Mouse (Mus musculus) midbrain, postnatal 0 days (tissue): ENCODE measurements around the gene 4931406P16Rik. TPM values are rescaled to one million over a fixed set of nuclear protein-coding genes. Genes with fewer than 3 reads are reported as not detected.
A peak's percentile ranks its signal among the peaks of the same experiment; 100 is the strongest.

Source experiments
- ATAC-seq: fragments of 200-750 bp; cut with Nextera tagmentation; 2 replicates; pipeline ENCODE4 v1.8.0; 2017; ENCODE audit warnings: moderate number of reproducible peaks, mild to moderate bottlenecking, moderate TSS enrichment, moderate library complexity; ENCODE audit not compliant: low FRiP score
- DNase-seq: peaks from one replicate; pipeline ENCODE4 v3.0.0-alpha.2; 2015; ENCODE audit warnings: low spot score
- H3K27ac ChIP-seq: fragments of 300-500 bp; sonication (generic); 2 replicates; pipeline ENCODE4 v1.5.1; 2014; ENCODE audit warnings: low read depth, mild to moderate bottlenecking, low read length, mixed read lengths
- H3K27me3 ChIP-seq: fragments of 300-500 bp; sonication (generic); 2 replicates; pipeline ENCODE4 v1.6.1; 2014; ENCODE audit warnings: low read length, control low read depth, mixed read lengths; ENCODE audit not compliant: insufficient read depth
- H3K36me3 ChIP-seq: fragments of 300-500 bp; sonication (generic); 2 replicates; pipeline ENCODE4 v1.6.1; 2014; ENCODE audit warnings: low read length, control low read depth, mixed read lengths; ENCODE audit not compliant: insufficient read depth
- H3K4me1 ChIP-seq: fragments of 300-500 bp; sonication (generic); 2 replicates; pipeline ENCODE4 v1.6.1; 2014; ENCODE audit warnings: mild to moderate bottlenecking, control low read depth, antibody characterized with exemption, low read length, mixed read lengths; ENCODE audit not compliant: insufficient read depth
- H3K4me2 ChIP-seq: fragments of 300-500 bp; sonication (generic); 2 replicates; pipeline ENCODE4 v1.6.1; 2014; ENCODE audit warnings: low read depth, mild to moderate bottlenecking, low read length, mixed read lengths; ENCODE audit not compliant: poor library complexity, severe bottlenecking
- H3K4me3 ChIP-seq: fragments of 300-500 bp; sonication (generic); 2 replicates; pipeline ENCODE4 v1.5.1; 2014; ENCODE audit warnings: low read depth, mild to moderate bottlenecking, low read length, moderate library complexity
- H3K9ac ChIP-seq: fragments of 300-500 bp; sonication (generic); replicated peaks from 2 replicates; pipeline ENCODE4 v1.6.1; 2014; ENCODE audit warnings: mild to moderate bottlenecking, low read length, moderate library complexity, mixed read lengths; ENCODE audit not compliant: poor library complexity, severe bottlenecking
- H3K9me3 ChIP-seq: fragments of 300-500 bp; sonication (generic); 2 replicates; pipeline ENCODE4 v1.6.1; 2016; ENCODE audit warnings: low read length, control low read depth
- CTCF ChIP-seq: IDR thresholded peaks from 2 replicates; pipeline ENCODE4 v1.5.1; 2016; ENCODE audit warnings: antibody characterized with exemption, mild to moderate bottlenecking
- WGBS: fragments of 180-500 bp; shearing (Covaris S2); extraction: QIAGEN DNeasy Blood & Tissue Kit; methylation state at CpG from one replicate; pipeline ENCODE4 v1.1.7; 2014; 5-methylcytosine and 5-hydroxymethylcytosine counted together
- polyA plus RNA-seq: library from polyadenylated mRNA; unstranded; fragments of >200 nt; fragmentation: Nextera tagmentation; extraction: Ambion mirVana; gene quantifications from 2 replicates; pipeline ENCODE4 v1.2.1, GENCODE M21; 2015
- total RNA-seq: library from RNA; depleted of rRNA; stranded (reverse); fragments of >200 nt; gene quantifications from 2 replicates; pipeline ENCODE4 v1.2.3, GENCODE M21; 2014

4931406P16Rik gene
- total and polyA plus RNA-seq, 2 experiments from 2014 or later, result 33.6 to 78.3 TPM

GRCm38 (mm10) chr7:34224308-34224707 lies 89.0 kb downstream of the 4931406P16Rik start:
- WGBS, result 96% methylated on average over 6 of the region's 6 CpGs
- Histone ChIP-seq H3K4me1 (peaks cover 7% of the 10 kb centered on the region; the same call in 1 of the 2 replicates), H3K4me2 (no peak overlapping the region), H3K9ac (no peak overlapping the region), H3K4me3 (no peak overlapping the region), H3K27ac (no peak overlapping the region), H3K9me3 (no peaks in the 10 kb centered on the region), H3K36me3 (peaks cover 54% of the 10 kb centered on the region), H3K27me3 (no peaks in the 10 kb centered on the region)
- no peak for TF ChIP-seq CTCF
- ATAC-seq (no peak), DNase-seq (no peak)

GRCm38 (mm10) chr7:34222340-34222739 lies 91.0 kb downstream of the 4931406P16Rik start:
- DNase-seq, result no peak
- Histone ChIP-seq H3K4me2 (no peak overlapping the region), H3K4me1 (no peaks in the 10 kb centered on the region), H3K36me3 (peaks cover 67% of the 10 kb centered on the region), H3K27ac (no peak overlapping the region), H3K27me3 (no peaks in the 10 kb centered on the region), H3K4me3 (no peak overlapping the region), H3K9ac (no peak overlapping the region), H3K9me3 (no peaks in the 10 kb centered on the region)
- 94% methylated on average over 10 of the region's 10 CpGs for WGBS
- ATAC-seq, result no peak
- TF ChIP-seq CTCF, result peak; percentile 15; the same call in 1 of the 2 replicates

GRCm38 (mm10) chr7:34221594-34222250 lies 91.6 kb downstream of the 4931406P16Rik start:
- no peak for DNase-seq
- Histone ChIP-seq H3K4me2 (no peak overlapping the region), H3K27ac (no peak overlapping the region), H3K4me1 (no peaks in the 10 kb centered on the region), H3K4me3 (no peak overlapping the region), H3K9me3 (no peaks in the 10 kb centered on the region), H3K36me3 (peaks cover 63% of the 10 kb centered on the region), H3K27me3 (no peaks in the 10 kb centered on the region), H3K9ac (no peak overlapping the region)
- 92% methylated on average over 9 of the region's 9 CpGs for WGBS
- ATAC-seq, result no peak
- TF ChIP-seq CTCF, result no peak

GRCm38 (mm10) chr7:34218496-34218895 lies 94.9 kb downstream of the 4931406P16Rik start:
- 75% methylated on average over 1 of the region's 1 CpGs for WGBS
- no peak overlapping the region for H3K9ac ChIP-seq
- ATAC-seq (no peak), DNase-seq (no peak)
- H3K9me3 ChIP-seq, result no peaks in the 10 kb centered on the region
- peaks cover 72% of the 10 kb centered on the region for H3K36me3 ChIP-seq
- TF ChIP-seq CTCF, result no peak
- H3K27me3 ChIP-seq, result no peaks in the 10 kb centered on the region
- no peak overlapping the region for H3K27ac ChIP-seq
- no peak overlapping the region for H3K4me3 ChIP-seq
- H3K4me1 ChIP-seq, result no peaks in the 10 kb centered on the region
- no peak overlapping the region for H3K4me2 ChIP-seq

- H3K4me2 ChIP-seq, result no peak overlapping the region
- DNase-seq (no peak), ATAC-seq (no peak)
- no peaks in the 10 kb centered on the region for H3K27me3 ChIP-seq
- peaks cover 75% of the 10 kb centered on the region for H3K36me3 ChIP-seq
- H3K4me3 ChIP-seq, result no peak overlapping the region
- no peak for TF ChIP-seq CTCF
- WGBS, result 92% methylated on average over 10 of the region's 10 CpGs
- no peak overlapping the region for H3K9ac ChIP-seq
- H3K27ac ChIP-seq, result no peak overlapping the region
- no peaks in the 10 kb centered on the region for H3K9me3 ChIP-seq
- H3K4me1 ChIP-seq, result no peaks in the 10 kb centered on the region
Observed at GRCm38 (mm10) chr7:34216474-34216873, 96.9 kb downstream of the 4931406P16Rik start.

GRCm38 (mm10) chr7:34215481-34215880 lies 97.9 kb downstream of the 4931406P16Rik start:
- Histone ChIP-seq H3K27ac (no peak overlapping the region), H3K36me3 (peaks cover 76% of the 10 kb centered on the region), H3K4me1 (no peaks in the 10 kb centered on the region), H3K9me3 (no peaks in the 10 kb centered on the region), H3K9ac (no peak overlapping the region), H3K4me2 (no peak overlapping the region), H3K4me3 (no peak overlapping the region), H3K27me3 (no peaks in the 10 kb centered on the region)
- TF ChIP-seq CTCF, result no peak
- WGBS, result 94% methylated on average over 9 of the region's 9 CpGs
- DNase-seq (no peak), ATAC-seq (no peak)
